Mouse (Mus musculus) ZHBTc4 (cell line): Measurements from ENCODE around the gene Arhgap18.

Experiments
- DNase-seq: peaks from one replicate; pipeline ENCODE4 v3.0.0-alpha.2; 2011; ENCODE audit warnings: low read depth, low spot score

The Arhgap18 gene

DNA sequence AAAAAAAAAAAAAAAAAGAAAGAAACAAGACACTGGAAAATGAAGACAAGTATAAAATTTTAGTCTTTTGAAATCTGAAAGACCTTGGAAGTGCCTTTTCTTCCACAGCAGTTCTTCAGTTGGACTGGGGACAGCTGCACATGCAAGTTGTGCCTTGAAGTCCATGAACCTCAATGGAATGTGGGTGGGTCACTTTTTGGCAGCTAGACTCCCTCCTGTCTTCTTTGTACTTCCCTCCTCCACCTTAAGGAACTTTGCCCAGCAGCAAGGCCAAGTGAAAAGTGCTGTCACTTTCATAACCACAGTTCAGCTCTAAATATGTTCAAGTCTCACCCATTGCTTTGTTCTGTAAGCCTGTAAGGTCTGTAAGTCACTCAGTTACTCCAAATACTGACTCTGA lies 23.2 kb downstream of the Arhgap18 start:
- DNase-seq = peak; percentile 26

DNA sequence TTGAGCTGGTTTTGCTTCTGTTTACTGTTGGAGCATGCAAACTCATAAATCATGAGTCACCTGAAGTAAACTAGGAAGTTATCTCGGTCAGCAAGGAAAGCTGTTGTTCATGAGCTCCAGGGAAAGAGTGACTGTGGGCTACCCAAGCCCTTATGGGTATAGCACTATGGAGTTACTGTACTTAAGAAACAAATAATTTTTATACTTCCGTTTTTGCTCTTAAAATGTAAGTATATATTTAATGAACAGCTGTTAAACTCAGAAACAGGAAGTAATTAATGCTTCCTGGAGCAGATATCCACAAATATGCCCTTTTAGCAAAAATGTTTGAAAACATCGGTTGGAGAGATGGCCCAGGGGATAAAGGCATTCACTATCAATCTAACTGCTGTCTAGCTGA lies 27.4 kb downstream of the Arhgap18 start:
- DNase-seq = no peak

DNA sequence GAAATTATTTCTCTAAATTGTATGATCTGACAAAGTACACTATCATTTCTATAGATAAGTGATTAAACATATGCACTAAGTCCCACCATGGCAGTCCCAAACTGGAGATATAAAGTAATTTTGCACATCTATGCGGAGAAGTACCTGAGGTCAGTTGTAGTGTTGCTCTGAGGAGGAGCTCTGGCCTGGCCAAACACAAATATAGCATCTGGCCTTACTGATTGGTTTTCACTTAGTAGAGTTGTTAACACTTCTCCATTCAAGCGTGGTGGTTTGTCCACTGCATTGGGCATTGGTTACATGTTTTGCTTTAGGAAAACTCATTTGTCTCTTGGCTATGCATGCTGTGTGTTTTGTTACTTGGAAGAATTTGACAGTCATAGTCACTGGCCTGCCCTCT lies 36.5 kb downstream of the Arhgap18 start:
- DNase-seq = no peak

DNA sequence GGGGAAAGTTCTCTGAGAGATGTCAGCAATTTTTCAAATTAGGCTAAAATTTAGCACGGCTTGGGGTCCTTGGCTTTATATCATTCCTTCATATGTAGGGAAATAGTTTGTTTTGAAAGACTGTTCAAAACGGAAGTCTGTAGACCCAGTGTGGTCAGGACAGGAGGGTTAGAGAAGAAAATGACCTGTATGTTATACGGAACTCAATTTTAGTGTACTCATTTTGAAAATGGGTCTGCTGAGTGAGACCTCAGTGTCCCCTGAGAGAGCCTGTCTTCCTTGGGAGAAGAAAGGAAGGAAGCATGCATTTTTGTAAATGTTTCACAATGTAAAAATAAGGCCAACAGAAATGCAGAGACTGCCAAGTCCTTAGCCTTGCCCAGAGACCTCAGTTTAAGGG lies 38.6 kb downstream of the Arhgap18 start:
- no peak for DNase-seq

DNA sequence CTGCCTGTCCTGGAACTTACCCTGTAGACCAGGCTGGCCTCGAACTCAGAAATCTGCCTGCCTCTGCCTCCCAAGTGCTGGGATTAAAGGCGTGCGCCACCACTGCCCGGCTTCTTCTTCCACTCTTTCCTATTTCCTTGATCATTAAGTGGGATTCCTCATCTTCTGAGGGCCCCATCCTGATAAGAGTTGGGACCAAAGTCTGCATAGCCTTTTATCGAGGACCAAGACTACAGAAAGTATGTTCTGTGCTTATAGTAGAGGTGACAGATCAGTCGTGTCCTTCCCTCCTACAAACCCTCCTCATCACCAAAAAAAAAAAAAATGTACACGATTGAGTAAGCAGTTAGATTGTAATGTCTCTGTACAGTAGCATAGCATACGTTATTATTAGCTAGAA lies 39.8 kb downstream of the Arhgap18 start:
- no peak for DNase-seq

DNA sequence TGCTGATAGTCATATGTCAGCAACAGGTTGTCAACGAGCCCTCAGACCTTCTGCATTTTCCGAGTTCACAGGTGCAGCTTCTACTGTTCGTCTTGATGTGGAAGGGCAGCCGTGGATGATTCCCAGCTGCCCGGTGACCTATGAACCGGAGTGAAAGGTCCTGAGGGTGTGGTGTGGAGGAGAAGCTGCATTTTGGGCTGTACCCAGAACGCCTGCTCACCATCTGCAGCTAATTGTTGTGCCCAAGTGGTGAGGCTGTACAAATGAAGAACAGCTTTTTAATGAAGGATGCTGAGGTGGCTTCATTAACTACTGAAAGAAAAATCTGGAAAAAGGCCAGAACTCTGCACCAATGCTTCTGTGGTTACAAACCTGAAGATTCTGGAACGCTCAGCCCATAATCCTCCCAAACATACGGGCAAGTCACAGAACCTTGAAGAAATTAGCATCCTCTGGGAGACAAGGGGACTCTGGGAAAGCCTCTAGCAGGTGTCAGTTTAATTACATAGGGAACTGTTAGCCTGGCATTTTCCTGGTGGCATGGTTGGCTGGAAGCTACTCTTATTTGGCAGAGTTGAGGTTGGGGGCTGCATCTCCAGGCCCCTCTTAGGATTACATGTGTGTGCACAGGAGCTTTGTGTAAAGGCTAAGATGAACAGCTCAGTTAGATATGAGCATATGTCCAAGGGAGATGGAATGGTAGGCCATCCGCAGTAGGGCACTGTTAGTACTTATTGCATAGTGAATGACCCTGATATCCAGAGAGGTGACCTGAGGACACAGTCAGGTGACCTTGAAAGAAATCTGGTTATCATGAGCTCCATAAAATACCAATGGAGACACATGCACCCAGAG lies 43.4 kb downstream of the Arhgap18 start:
- no peak for DNase-seq

DNA sequence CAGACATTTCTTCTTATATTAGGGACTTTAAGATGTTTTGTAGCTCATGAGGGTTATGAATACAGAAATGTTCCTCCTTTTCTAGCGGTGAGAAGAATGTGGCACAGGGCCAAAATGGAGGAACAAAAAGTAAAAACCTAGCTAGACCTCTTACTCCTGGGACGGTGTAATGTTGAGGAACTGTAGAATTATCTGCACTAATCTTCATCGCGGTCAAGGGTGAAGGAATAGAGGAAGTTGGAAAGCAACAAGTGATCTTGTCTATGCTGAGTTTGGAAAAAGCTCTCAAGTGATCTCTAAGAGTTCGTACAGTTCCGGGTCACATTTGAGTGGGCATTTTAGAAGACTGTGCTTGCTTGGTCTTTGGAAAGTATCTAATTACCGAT lies 44.1 kb downstream of the Arhgap18 start:
- DNase-seq = no peak

DNA sequence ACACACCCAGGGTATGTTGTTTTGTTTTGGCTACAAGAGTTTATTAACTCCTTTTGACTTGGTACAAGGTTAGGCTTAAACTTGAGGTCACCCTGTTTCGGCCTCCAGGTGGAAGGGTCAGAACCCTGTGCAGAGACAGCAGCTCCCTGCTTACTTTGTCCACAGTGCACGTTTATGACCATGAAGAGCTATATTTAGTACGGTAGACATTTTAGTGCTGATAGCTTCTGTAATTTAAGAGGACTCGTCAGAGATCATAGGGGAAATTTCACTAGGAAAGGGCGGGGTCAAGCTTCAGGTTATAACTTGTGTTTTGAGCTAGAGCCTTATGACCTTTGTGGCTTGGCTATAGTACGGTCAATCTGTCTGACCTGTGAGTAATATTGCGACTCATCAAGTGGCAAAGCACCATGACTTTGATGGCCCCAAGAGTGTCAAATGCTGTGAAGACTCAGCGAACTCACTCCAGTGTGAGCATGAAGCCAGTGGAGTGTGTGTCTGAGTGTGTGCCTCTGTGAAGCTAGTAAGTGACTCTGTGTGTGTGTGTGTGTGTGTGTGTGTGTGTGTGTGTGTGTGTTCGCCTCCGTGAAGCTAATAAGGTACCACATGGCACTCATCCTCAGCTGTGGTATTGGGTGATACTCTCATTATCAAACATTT lies 45.7 kb downstream of the Arhgap18 start:
- no peak for DNase-seq

DNA sequence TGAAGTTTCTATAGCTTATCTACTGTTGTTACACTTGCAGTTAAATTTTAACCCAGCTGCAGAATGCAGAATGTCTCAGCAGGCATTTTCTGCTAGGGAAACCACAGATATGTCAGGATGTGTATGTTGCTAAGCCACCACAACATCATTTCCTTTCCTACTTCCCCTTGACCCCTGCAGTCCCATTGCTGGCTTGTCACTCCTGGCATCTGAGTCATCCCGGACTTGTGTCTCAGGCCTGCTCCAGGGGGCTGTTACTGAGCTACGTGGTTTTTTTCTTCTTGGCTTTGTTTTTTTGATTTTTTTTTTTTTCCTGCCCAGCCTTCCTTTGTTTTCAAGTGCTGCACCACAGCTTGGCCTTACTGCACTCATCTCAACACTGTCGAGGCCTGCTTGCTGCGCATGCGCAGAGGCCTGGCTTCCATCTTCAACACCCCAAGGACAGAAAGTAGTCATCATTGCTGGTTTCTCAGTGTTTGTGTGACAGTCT lies 46.4 kb downstream of the Arhgap18 start:
- DNase-seq = no peak

DNA sequence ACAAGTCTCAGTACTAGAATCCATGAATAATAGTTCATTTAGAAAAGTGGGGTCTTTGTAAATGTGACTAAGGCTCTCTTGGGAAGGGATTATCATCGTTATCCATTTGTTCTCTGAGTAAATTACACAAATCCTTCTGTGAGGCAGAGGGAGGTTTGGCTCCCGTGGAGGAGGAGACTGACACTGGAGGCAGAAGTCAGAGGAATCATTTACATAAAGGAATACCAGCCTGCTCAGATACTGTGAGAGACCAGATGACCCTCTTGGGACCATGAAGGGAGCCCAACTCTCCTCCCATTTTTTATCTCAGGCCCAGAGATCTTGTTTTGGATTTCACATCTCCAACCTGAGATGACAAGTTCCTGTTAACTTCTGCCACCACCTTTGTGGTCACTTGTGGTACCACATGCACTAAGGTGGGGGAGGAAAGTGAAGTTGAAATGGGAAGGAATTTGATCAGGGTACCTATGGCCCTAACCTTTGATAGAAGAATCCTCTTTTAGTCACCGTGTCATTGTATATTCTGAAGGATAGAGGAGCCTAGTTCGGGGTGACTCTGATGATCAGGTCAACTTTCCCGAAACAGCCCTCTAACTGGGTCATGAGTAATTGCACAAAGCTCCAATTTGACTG lies 51.2 kb downstream of the Arhgap18 start:
- peak; percentile 6 for DNase-seq

DNA sequence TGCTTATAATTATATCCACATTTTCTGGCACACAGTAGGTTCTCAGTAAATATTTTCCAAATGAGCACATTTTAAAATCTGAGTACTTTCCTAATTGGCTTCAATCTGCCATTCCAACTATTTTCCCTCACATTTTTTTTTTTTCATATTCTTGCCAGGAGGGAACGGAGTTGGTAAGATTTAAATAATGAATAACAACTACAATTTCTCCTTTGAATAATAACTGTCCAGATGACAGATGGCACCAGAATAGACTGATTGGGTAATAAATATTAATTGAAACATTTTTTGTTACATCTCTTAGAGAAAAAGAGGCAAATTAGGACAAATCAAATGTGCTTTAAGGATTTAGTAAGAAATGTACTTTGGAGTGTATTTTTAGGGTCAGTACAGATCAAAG lies 51.8 kb downstream of the Arhgap18 start:
- DNase-seq = no peak

DNA sequence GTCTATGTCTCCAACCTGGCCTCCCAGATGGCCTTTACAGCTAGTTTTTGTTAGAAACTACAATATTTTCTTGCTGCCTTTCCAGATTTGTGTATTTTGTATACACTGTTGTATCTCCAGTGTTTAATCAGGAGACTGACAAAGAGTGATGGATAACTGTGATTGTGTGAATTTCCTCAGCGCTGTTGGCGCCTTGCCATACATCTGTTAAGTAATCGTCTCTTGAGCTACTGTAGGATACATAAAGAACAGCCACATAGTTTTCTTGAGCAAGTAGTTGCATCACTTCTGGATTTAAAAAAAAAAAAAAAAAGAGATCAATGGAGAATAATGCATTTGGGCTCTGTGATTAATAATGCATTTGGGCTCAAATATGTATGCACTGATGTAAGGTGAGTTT lies 52.9 kb downstream of the Arhgap18 start:
- DNase-seq = no peak

DNA sequence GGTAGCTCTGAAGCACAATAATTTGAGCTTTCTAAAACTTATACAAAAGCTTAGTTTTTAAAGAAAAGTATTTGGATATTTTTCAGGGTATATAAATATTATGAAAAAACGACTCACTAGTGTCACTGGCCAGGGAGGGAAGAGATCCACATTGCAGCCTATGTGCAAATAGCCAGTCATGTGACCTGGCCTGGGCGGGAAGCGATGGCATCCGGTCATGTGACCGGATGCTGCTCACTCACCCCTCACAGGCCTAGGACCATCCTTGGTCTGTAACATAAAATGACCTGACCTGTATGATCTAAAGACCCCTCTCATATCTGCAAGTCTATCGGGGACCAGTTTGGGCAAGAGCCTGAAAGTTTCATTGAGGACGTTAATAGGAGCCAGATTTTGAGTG lies 56.8 kb downstream of the Arhgap18 start:
- DNase-seq = no peak

DNA sequence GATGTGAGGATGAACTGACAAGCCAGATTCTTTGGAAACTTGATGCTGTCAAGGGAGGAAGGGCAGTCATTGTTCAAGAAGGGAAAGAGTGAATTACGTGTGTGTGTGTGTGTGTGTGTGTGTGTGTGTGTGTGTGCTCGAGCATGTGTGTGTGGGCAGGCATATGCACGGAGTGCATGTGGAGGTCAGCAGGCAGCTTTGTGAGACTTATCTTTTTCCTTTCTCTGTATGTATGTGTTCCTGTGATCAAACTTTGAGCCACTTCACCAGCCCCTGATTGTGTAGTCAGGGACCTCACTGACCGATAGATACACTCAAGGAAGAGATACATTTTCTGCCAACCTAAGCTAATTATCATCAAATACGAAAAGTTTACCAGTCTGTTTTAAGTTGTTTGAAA lies 57.6 kb downstream of the Arhgap18 start:
- no peak for DNase-seq

DNA sequence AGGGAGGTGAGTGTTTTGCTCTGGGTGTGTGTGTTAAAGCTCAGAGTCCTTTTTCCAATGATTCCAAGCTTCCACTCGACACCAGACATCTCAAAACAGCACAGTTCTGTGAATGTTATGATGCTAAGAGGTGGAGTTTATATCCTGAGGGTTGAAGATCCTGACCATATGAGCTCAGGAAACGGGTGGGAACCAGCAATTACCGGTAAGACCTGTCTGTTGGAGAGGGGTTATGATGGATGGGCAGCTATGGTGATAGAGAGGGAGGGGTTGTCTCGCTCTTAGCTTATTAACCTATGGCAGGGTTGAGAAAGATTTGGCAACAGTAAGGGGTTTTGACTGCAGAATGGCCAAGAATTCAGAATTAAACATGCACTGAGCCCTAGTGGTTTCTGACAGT lies 58.1 kb downstream of the Arhgap18 start:
- DNase-seq = no peak

DNA sequence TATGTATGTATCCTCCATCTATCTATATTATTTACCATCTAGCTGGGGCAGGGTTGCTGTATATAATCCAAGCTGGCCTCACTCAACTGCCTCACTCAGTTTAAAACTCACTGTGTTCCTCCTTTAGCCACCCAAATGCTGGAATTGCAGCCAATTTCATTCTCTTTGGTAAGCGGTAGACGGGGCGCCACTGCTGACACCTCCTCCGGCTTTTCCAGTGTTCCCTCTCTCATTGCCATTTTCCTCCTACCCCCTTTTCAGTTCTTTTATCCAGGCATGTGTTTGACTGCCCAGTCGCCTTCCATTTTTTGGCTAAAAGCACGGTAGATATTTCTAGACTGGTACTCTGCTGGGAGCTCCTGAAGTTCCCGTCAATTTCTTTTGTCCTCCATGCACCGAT lies 62.4 kb downstream of the Arhgap18 start:
- no peak for DNase-seq

DNA sequence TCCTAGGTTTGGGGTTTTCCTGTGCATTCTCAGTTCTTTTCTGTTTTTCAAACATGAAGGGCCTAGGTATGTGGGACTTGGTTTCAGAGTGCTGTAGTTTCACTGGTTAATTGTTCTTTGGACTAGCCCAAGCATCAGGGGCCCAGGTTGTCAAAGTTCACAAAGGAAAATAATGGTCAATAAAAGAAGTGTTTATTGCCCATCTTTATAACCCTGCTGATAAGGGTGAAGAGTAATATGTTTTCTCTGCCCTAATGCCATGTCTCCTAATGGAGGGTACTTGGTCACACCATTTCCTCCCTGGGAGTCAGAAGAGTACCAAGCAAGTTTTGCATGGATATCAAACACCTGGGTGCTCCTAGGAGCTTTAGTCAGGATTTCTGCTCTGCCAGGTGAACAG lies 67.1 kb downstream of the Arhgap18 start:
- DNase-seq = no peak

DNA sequence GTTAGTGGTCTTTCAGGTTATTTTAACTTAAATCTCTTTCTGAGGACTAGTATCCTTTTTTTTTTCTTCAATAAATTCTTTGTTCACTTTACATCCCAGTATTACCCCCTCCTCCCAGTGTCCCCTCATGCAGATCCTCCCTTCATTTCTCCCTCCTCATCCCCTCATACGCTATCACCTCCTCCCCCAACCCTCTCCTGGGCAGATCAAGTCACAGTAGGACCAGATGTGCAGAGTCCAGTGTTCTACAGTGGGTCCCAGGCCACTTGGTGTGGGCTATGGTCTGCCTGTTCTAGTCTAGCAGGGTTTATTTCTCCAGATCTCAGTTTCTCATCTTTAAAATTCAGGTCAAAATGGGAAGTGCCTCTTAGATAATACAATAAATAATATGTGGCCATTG lies 67.7 kb downstream of the Arhgap18 start:
- no peak for DNase-seq

DNA sequence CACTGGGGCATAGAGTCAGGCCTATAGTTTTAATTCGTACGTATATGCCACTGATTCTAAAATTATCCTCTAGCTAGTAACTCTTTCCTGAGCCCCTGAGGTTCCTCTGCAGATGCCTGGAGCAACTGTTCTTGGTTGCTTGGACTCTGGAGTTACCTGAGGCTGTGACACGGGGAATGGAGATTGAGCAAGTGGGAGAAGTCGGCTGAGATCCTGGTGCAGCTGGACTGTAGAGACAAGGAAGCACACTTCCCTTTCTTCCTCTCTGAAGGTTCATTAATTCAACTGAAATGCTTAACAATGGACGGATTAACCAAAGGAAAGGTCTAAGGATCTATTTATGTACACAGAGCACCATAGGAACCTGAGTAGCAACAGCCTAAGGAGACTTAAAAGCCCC lies 70.8 kb downstream of the Arhgap18 start:
- peak; percentile 5 for DNase-seq

DNA sequence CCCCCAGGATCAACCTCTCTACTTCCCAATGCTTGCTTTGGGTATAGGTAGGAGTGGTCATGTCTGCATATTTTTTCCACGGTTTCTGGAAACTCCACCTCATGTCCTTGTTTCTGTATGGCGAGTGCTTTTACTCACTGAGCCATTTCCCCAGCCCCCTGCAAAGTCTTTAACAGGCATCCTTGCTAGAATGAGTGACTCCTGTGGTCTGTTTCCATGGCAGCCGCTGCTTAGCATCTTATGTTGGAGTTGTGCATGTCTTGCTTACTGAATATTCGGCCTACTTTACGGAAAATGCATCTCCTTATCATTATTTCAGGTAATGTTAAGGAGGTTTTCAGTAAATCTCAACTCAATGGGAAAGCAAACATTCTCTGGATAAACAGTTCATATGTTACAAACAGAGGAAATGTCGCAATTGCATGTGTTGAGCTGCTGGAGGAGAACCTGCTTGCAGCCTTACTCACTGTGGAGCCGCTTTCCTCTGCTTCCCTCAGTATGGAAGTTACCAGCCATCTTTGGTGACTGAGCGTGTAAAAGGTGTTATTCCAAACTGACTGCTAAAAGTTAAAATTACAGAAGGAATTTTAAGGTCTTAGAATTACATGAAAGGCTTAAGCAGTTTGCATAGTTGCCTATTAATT lies 72.1 kb downstream of the Arhgap18 start:
- DNase-seq = no peak

DNA sequence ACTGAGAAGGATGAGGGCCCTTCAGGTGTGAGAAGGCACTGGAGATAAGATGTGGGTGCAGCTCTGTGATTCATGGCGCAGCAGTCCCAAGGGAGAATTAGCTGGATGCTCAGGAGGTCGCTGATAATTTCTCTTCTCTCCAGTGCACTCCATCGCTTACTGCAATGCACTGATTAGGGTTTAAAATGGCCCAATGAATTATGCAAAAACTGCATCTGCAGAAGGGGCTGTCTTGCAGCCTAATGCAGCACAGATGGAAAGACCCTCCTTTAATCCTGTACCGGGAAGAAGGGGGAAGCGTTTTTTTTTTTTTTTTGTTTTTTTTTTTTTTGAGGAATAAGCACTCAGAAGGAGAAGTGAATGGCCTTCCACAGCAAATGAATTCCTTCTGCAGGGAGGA lies 74.1 kb downstream of the Arhgap18 start:
- DNase-seq = no peak

DNA sequence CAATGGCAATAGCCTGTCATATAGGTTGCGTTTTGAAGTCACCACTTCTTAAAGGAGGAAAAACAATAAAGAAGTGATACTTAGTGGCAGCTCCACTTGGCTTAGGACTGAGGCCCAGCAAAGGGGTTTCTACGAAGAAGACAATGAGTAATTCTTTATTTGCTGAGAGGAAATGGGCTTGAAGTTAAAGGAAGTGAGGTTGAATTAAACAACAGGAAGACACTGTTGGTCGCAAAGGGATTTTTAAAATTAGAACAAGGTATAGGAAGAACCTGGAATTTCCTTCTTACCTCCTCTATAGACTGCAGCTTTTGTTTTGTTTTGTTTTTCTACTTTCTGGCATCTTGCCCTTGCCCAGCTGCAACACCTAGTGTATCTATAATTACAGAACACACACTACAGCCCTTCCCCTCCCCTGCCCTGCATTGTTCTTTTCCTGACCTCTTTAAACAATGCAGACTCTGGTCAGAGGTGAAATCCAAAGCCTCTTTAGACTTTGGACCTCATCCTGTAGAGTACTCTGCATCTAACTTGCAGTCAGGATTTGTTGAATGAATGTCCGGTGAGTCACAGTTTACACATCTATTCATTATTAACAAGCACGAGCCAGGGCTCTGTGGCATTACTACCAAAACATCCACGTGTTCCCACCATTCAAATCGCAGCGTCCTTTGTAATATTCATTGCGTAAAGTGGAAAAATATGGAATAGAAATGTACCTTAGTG lies 75.4 kb downstream of the Arhgap18 start:
- no peak for DNase-seq
